In genomic region chr17:31541460-31541831, GRCm38 (mm10) we compare ENCODE assay signal across 7 mouse cellular contexts. TPM values are rescaled to one million over a fixed set of nuclear protein-coding genes. Genes with fewer than 3 reads are reported as not detected.
DNase-seq lines count a peak whose midpoint lies in the region; ATAC-seq and TF ChIP-seq lines count a peak whose summit lies in the region.

No protein-coding gene starts in this region.

- peak overlapping the region; percentile 50; the same call in 1 of the 2 replicates for H3K27ac ChIP-seq in embryonic fibroblast, embryonic 13.5 days (ENCODE audit: insufficient read depth, low read length)
- H3K27ac ChIP-seq in kidney, embryonic 14.5 days (ENCODE audit: low read depth, low read length): peak overlapping the region; percentile 7; the same call in 1 of the 2 replicates
- H3K27ac ChIP-seq in stomach, embryonic 15.5 days: peak overlapping the region; percentile 44; the same call in 1 of the 2 replicates

- H3K4me2 ChIP-seq in kidney, embryonic 14.5 days (replicated peaks; ENCODE audit: low read depth, low read length): no peak overlapping the region
- no peak overlapping the region for H3K4me2 ChIP-seq in stomach, embryonic 15.5 days

- no peaks in the 10 kb centered on the region for H3K9me3 ChIP-seq in kidney, embryonic 14.5 days (ENCODE audit: control insufficient read depth, low read length)
- no peaks in the 10 kb centered on the region for H3K9me3 ChIP-seq in stomach, embryonic 15.5 days

- H3K27me3 ChIP-seq in kidney, embryonic 14.5 days (ENCODE audit: control insufficient read depth, insufficient read depth, low read length): no peaks in the 10 kb centered on the region
- no peaks in the 10 kb centered on the region for H3K27me3 ChIP-seq in stomach, embryonic 15.5 days (replicated peaks)

- ATAC-seq in kidney, embryonic 14.5 days (ENCODE audit: low FRiP score, low TSS enrichment): no peak
- no peak for ATAC-seq in stomach, embryonic 15.5 days (ENCODE audit: insufficient read depth, low FRiP score, low read depth)
- no peak for ATAC-seq in megakaryocyte progenitor cell, adult 5-6 weeks (replicated peaks; ENCODE audit: poor library complexity)

- H3K36me3 ChIP-seq in kidney, embryonic 14.5 days (ENCODE audit: control insufficient read depth, insufficient read depth, low read length): no peaks in the 10 kb centered on the region
- H3K36me3 ChIP-seq in stomach, embryonic 15.5 days: no peaks in the 10 kb centered on the region

- no peak overlapping the region for H3K4me3 ChIP-seq in embryonic fibroblast, embryonic 13.5 days (ENCODE audit: insufficient read depth, low read length)
- no peak overlapping the region for H3K4me3 ChIP-seq in kidney, embryonic 14.5 days (ENCODE audit: low read length)
- H3K4me3 ChIP-seq in stomach, embryonic 15.5 days (replicated peaks): no peak overlapping the region

- TF ChIP-seq CTCF in embryonic fibroblast, embryonic 13.5 days (IDR thresholded peaks at IDR 0.05; ENCODE audit: borderline replicate concordance, insufficient read depth, low read length): no peak

- DNase-seq in lung, postnatal 10 days: peak; percentile 34
- no peak for DNase-seq in lung, postnatal 4 days
- DNase-seq in cerebellum, adult 11 months: no peak

- no peak for TF ChIP-seq POLR2A in embryonic fibroblast, embryonic 13.5 days (IDR thresholded peaks at IDR 0.05; ENCODE audit: low read depth, low read length)

- peaks cover 4% of the 10 kb centered on the region; the same call in 1 of the 2 replicates for H3K4me1 ChIP-seq in embryonic fibroblast, embryonic 13.5 days (ENCODE audit: control insufficient read depth, insufficient read depth, low read length)
- 0 out of 2 replicates have a peak, but pooled peaks cover 3% of the 10 kb centered on the region for H3K4me1 ChIP-seq in kidney, embryonic 14.5 days (ENCODE audit: control insufficient read depth, insufficient read depth, low read length)
- H3K4me1 ChIP-seq in stomach, embryonic 15.5 days: 0 out of 2 replicates have a peak, but pooled peaks cover 3% of the 10 kb centered on the region

- 37% methylated on average over 6 of the region's 6 CpGs for WGBS in kidney, embryonic 14.5 days
- 32% methylated on average over 6 of the region's 6 CpGs for WGBS in stomach, embryonic 15.5 days

- no peak overlapping the region for H3K9ac ChIP-seq in kidney, embryonic 14.5 days (ENCODE audit: low read depth, low read length)
- H3K9ac ChIP-seq in stomach, embryonic 15.5 days: no peak overlapping the region

RNA-seq across cellular contexts. Expression of gene Ndufv3, which starts 21.5 kb away (rescaled TPM):
- 140 and 141 TPM in 2 replicates for polyA plus RNA-seq in embryonic fibroblast, embryonic 13.5 days (2011; ENCODE audit: insufficient read length, low read depth, missing spikeins)
- polyA plus RNA-seq in kidney, embryonic 14.5 days (2014; fragmentation: Nextera tagmentation; extraction: Ambion mirVana): 231 and 270 TPM in 2 replicates
- polyA plus RNA-seq in stomach, embryonic 15.5 days (2015; fragmentation: Nextera tagmentation; extraction: Ambion mirVana): 308 and 337 TPM in 2 replicates
- total RNA-seq in megakaryocyte progenitor cell, adult 5-6 weeks (2015): 120 and 129 TPM in 2 replicates
- total RNA-seq in megakaryocyte progenitor cell, adult 5-6 weeks (2017): 209 and 291 TPM in 2 replicates

RNA-seq across cellular contexts. Expression of gene Wdr4, which starts 21.7 kb away (rescaled TPM):
- polyA plus RNA-seq in embryonic fibroblast, embryonic 13.5 days (2011; ENCODE audit: insufficient read length, low read depth, missing spikeins): 18.9 and 19.7 TPM in 2 replicates
- polyA plus RNA-seq in kidney, embryonic 14.5 days (2014; fragmentation: Nextera tagmentation; extraction: Ambion mirVana): 40.6 and 45.7 TPM in 2 replicates
- polyA plus RNA-seq in stomach, embryonic 15.5 days (2015; fragmentation: Nextera tagmentation; extraction: Ambion mirVana): 40.1 and 42.4 TPM in 2 replicates
- total RNA-seq in megakaryocyte progenitor cell, adult 5-6 weeks (2015): 8.8 and 9.3 TPM in 2 replicates
- 20.5 and 21.9 TPM in 2 replicates for total RNA-seq in megakaryocyte progenitor cell, adult 5-6 weeks (2017)

RNA-seq across cellular contexts. Expression of gene Pknox1, which starts 23.1 kb away (rescaled TPM):
- polyA plus RNA-seq in embryonic fibroblast, embryonic 13.5 days (2011; ENCODE audit: insufficient read length, low read depth, missing spikeins): 16.6 and 18.9 TPM in 2 replicates
- 27.1 and 44.0 TPM in 2 replicates for polyA plus RNA-seq in kidney, embryonic 14.5 days (2014; fragmentation: Nextera tagmentation; extraction: Ambion mirVana)
- 31.9 and 34.4 TPM in 2 replicates for polyA plus RNA-seq in stomach, embryonic 15.5 days (2015; fragmentation: Nextera tagmentation; extraction: Ambion mirVana)
- total RNA-seq in megakaryocyte progenitor cell, adult 5-6 weeks (2015): 15.0 and 18.9 TPM in 2 replicates
- total RNA-seq in megakaryocyte progenitor cell, adult 5-6 weeks (2017): 19.8 and 21.2 TPM in 2 replicates
